Mouse (Mus musculus) liver, adult 2 months (tissue): ENCODE data around the gene Dgkb.

Source experiments
- CTCF ChIP-seq: fragments of 200-500 bp; IDR thresholded peaks from 2 replicates; pipeline ENCODE4 v1.5.1; 2011; ENCODE audit warnings: low read depth, low read length, control low read depth
- POLR2A ChIP-seq: fragments of 200-500 bp; IDR thresholded peaks from 2 replicates; pipeline ENCODE4 v1.6.1; 2011; ENCODE audit warnings: low read length, control low read depth; ENCODE audit not compliant: insufficient read depth; ENCODE audit errors: extremely low read depth

- TF ChIP-seq POLR2A: no peak
- no peak for TF ChIP-seq CTCF
These were observed 124.6 kb downstream of the Dgkb start for GRCm38 (mm10) chr12:37942163-37942562.
